Mouse (Mus musculus) stomach, embryonic 16.5 days (tissue): ENCODE data around the gene Pcid2. TPM values are rescaled to one million over a fixed set of nuclear protein-coding genes. Genes with fewer than 3 reads are reported as not detected.
A peak's percentile ranks its signal among the peaks of the same experiment; 100 is the strongest.

ENCODE experiments used
- ATAC-seq: fragments of 200-750 bp; cut with Nextera tagmentation; 2 replicates; pipeline ENCODE4 v1.8.0; 2017; ENCODE audit warnings: moderate number of reproducible peaks, moderate TSS enrichment; ENCODE audit not compliant: insufficient read depth, low FRiP score
- H3K27ac ChIP-seq: fragments of 300-500 bp; sonication (generic); 2 replicates; pipeline ENCODE4 v1.5.1; 2014; ENCODE audit warnings: low read length
- H3K27me3 ChIP-seq: fragments of 300-500 bp; sonication (generic); 2 replicates; pipeline ENCODE4 v1.6.1; 2014; ENCODE audit warnings: low read length, control low read depth, mixed read lengths; ENCODE audit not compliant: control insufficient read depth, insufficient read depth
- H3K36me3 ChIP-seq: fragments of 300-500 bp; sonication (generic); 2 replicates; pipeline ENCODE4 v1.6.1; 2014; ENCODE audit warnings: low read length; ENCODE audit not compliant: control insufficient read depth, insufficient read depth
- H3K4me1 ChIP-seq: fragments of 300-500 bp; sonication (generic); 2 replicates; pipeline ENCODE4 v1.6.1; 2014; ENCODE audit warnings: low read length, control low read depth, mixed read lengths; ENCODE audit not compliant: control insufficient read depth, insufficient read depth
- H3K4me2 ChIP-seq: fragments of 300-500 bp; sonication (generic); 2 replicates; pipeline ENCODE4 v1.6.1; 2014; ENCODE audit warnings: low read depth, low read length, mixed read lengths
- H3K4me3 ChIP-seq: fragments of 300-500 bp; sonication (generic); replicated peaks from 2 replicates; pipeline ENCODE4 v1.5.1; 2014; ENCODE audit warnings: mild to moderate bottlenecking, low read length
- H3K9ac ChIP-seq: fragments of 300-500 bp; sonication (generic); 2 replicates; pipeline ENCODE4 v1.6.1; 2014; ENCODE audit warnings: low read length
- H3K9me3 ChIP-seq: fragments of 300-500 bp; sonication (generic); replicated peaks from 2 replicates; pipeline ENCODE4 v1.6.1; 2016; ENCODE audit warnings: low read length, control low read depth; ENCODE audit not compliant: control insufficient read depth
- WGBS: fragments of 180-500 bp; shearing (Covaris S2); extraction: QIAGEN DNeasy Blood & Tissue Kit; methylation state at CpG from one replicate; pipeline ENCODE4 v1.1.7; 2014; 5-methylcytosine and 5-hydroxymethylcytosine counted together
- polyA plus RNA-seq: library from polyadenylated mRNA; unstranded; fragments of >200 nt; fragmentation: Nextera tagmentation; extraction: Ambion mirVana; gene quantifications from 2 replicates; pipeline ENCODE4 v1.2.1, GENCODE M21; 2015

Pcid2 gene
- polyA plus RNA-seq, 1 experiment from 2014 or later = 31.3 TPM

DNA sequence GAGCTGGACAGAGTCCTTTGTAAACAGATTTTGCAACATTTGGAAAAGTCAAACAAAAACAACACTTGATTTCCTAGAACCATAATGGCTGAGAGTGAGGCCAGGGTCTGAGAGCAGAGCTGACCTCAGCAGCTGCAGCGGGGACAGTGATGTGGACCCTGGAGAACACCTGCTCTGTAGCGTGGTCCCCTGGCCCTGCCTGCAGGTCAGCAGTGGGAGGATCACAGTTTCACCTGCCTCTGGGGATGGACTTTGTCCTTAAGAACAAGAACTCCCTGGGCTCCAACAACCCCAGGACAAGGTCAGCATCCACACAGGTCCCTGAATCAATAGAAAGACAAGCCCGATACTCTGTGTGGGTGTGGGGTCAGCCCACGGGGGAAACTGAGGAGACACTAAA lies 47.9 kb downstream of the Pcid2 start:
- no peak overlapping the region for H3K27ac ChIP-seq
- no peaks in the 10 kb centered on the region for H3K4me1 ChIP-seq
- H3K27me3 ChIP-seq = no peaks in the 10 kb centered on the region
- no peaks in the 10 kb centered on the region for H3K36me3 ChIP-seq
- no peaks in the 10 kb centered on the region for H3K9me3 ChIP-seq
- whole genome bisulfite sequencing = 77% methylated on average over 4 of the region's 4 CpGs
- no peak overlapping the region for H3K9ac ChIP-seq
- peak; percentile 54; the same call in 1 of the 2 replicates for ATAC-seq
- no peak overlapping the region for H3K4me2 ChIP-seq
- H3K4me3 ChIP-seq = no peak overlapping the region

DNA sequence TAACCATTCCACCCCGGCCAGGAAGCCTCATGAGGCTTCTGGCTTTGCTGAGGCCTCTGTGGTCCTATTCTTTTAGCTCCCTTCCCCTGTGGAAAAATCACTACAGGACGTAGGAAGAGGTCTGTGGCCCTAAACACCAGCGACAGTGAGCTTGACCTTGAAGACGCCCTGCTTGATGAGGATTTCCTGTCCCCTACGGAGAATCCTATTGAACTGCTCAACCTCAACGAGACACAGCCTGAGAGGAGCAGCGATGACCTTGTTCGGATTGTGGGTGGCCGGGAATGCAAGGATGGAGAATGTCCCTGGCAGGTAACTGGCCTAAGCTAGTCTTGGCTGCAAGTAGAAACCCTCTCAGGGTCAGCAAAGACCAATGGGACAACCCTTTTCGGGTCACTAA lies 54.7 kb downstream of the Pcid2 start:
- no peak overlapping the region for H3K4me2 ChIP-seq
- H3K4me1 ChIP-seq = no peaks in the 10 kb centered on the region
- no peaks in the 10 kb centered on the region for H3K36me3 ChIP-seq
- no peak overlapping the region for H3K27ac ChIP-seq
- 81% methylated on average over 10 of the region's 10 CpGs for WGBS
- no peak overlapping the region for H3K9ac ChIP-seq
- ATAC-seq = no peak
- H3K9me3 ChIP-seq = no peaks in the 10 kb centered on the region
- no peak overlapping the region for H3K4me3 ChIP-seq
- no peaks in the 10 kb centered on the region for H3K27me3 ChIP-seq

DNA sequence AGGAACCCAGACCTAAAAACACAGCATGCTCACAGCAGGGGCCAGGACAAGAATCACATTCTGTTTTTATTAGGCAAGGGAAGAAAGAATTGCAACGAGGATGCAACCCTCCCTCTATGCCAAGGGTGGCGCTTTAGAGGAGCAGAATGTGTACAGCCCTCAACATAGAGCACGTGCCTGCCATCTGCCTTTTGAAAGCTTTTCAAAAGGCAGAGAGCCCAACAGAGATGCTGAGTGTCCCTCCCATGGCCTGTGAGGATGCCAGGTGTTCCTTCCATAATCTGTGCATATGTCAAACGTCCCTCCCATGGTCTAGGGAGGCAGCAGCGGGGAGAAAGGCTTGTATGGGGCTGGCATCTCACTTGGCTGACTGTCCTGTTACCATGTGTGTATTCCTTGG lies 57.6 kb downstream of the Pcid2 start:
- Histone ChIP-seq H3K9me3 (no peaks in the 10 kb centered on the region), H3K4me3 (no peak overlapping the region), H3K4me2 (no peak overlapping the region), H3K27ac (no peak overlapping the region), H3K9ac (no peak overlapping the region), H3K27me3 (no peaks in the 10 kb centered on the region), H3K36me3 (no peaks in the 10 kb centered on the region), H3K4me1 (no peaks in the 10 kb centered on the region)
- 62% methylated on average over 5 of the region's 5 CpGs for WGBS
- ATAC-seq = no peak

DNA sequence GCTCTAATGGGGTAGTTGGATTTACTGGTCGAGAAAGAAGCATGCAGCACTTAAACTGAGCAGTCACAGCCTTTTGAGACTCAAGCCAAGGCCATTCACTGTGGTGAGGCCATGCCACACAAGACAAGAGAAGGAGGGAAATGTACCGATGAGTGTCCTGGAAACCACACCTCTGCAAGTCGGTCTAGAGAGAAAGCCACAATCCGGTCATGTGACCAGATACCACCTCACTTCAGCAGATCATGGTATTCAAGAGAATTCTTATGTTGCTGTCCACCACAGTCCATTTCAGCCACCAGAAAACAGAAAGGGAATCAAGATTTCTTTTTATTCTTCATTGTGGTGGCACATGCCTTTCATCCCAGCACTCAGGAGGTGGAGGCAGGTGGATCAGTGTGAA lies 63.8 kb downstream of the Pcid2 start:
- no peak overlapping the region for H3K27ac ChIP-seq
- no peaks in the 10 kb centered on the region for H3K4me1 ChIP-seq
- ATAC-seq = no peak
- 80% methylated on average over 4 of the region's 4 CpGs for WGBS
- H3K9ac ChIP-seq = no peak overlapping the region
- H3K9me3 ChIP-seq = no peaks in the 10 kb centered on the region
- H3K36me3 ChIP-seq = no peaks in the 10 kb centered on the region
- H3K27me3 ChIP-seq = no peaks in the 10 kb centered on the region
- H3K4me2 ChIP-seq = no peak overlapping the region
- no peak overlapping the region for H3K4me3 ChIP-seq

DNA sequence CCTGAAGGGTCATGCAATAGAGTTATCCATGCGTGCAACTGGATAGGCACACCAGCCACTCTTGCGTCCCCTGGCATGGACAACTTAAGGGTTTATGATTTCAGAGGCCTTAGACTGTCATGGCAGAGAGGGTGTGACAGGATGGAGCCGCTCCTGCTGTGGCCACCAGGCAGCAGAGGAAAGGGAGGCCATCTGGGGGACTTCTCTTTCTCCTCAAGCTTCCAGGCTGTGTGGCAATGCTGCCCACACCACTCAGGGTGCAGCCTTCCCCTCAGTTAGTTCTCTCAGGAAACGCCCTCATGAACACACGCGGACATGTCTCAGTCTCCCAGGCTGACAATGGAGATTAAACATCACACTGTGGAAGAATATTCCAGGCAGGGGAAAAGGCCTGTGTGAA lies 66.2 kb downstream of the Pcid2 start:
- Histone ChIP-seq H3K36me3 (no peaks in the 10 kb centered on the region), H3K4me1 (no peaks in the 10 kb centered on the region), H3K9me3 (no peaks in the 10 kb centered on the region), H3K27me3 (no peaks in the 10 kb centered on the region), H3K4me3 (no peak overlapping the region), H3K27ac (no peak overlapping the region), H3K4me2 (no peak overlapping the region), H3K9ac (no peak overlapping the region)
- no peak for ATAC-seq
- WGBS = 71% methylated on average over 6 of the region's 6 CpGs

DNA sequence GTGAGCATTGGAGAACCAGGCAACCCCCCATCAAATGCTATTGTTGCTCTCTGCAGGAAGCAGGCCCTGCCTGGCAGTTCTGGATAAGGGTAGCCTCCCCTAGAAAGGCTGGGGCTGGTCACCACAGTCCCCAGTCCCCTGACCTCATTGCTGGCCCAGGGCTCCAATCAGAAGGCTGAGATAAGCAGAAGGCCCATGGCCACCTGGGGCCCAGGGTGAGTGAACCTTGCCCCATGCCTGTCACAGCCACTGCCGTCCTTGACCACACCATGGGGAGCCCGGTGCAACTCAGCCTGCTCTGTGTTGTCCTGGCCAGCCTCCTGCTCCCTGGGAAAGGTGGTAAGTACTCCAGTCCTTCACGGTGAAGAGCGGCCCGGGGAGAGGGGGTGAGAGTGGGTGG lies 67.7 kb downstream of the Pcid2 start:
- no peaks in the 10 kb centered on the region for H3K4me1 ChIP-seq
- H3K27me3 ChIP-seq = no peaks in the 10 kb centered on the region
- H3K4me3 ChIP-seq = no peak overlapping the region
- H3K9me3 ChIP-seq = no peaks in the 10 kb centered on the region
- no peaks in the 10 kb centered on the region for H3K36me3 ChIP-seq
- peak; percentile 52; the same call in 1 of the 2 replicates for ATAC-seq
- H3K9ac ChIP-seq = no peak overlapping the region
- H3K27ac ChIP-seq = no peak overlapping the region
- WGBS = 54% methylated on average over 5 of the region's 5 CpGs
- no peak overlapping the region for H3K4me2 ChIP-seq

DNA sequence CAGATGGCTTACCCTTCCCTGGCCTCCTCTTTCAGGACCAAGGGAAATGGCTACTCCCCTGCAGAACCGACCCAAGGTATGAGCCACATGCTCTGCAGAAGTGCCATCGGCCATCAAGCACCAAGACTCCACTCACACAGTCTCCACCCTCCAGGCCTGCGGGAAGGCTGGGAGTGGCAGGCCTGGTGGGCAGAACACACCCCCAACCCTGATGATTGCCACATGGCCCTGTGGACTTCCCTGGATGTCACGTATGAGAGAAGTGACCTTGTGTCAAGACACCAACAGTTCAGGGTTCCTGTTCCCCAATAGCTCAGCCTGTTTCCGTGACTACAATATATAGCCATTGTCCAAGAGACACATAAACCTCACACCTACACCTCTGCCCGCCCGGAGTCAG lies 68.2 kb downstream of the Pcid2 start, which contains the start of gene F10:
Gene F10, plus strand, starts transcription at position 294 of the 400 bp plus-strand sequence.
- H3K9ac ChIP-seq = no peak within 1 kb of the TSS
- H3K4me2 ChIP-seq = no peak within 1 kb of the TSS
- 72% methylated on average over 7 of the region's 7 CpGs for WGBS
- no peaks in the 10 kb centered on the region for H3K4me1 ChIP-seq
- H3K9me3 ChIP-seq = no peaks in the 10 kb centered on the region
- no peaks in the 10 kb centered on the region for H3K27me3 ChIP-seq
- no peak within 1 kb of the TSS for H3K4me3 ChIP-seq
- H3K27ac ChIP-seq = no peak within 1 kb of the TSS
- no peaks in the 10 kb centered on the region for H3K36me3 ChIP-seq
- ATAC-seq = no peak

DNA sequence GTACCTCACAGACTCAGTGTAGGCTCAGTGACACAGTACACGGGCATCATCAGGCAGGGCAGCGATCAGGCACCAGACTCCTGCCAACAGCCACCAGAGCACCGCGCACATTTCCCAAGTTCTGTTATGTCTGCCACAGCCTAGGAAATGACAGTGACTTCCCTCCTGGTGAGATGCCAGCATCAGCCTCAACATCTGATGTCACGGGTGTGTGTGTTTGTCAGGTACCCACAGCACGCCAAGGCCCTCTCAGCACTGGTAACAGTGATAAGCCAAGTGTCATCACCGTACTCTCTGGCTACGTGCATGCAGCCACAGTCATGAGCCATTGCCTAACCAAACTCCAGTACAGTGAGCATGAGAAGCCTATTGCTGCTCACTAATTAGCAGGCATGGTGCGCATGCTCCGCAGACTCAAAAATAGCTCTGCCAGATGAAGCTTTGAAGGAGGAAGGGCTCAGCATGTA lies 68.9 kb downstream of the Pcid2 start:
- Histone ChIP-seq H3K9me3 (no peaks in the 10 kb centered on the region), H3K27ac (no peak overlapping the region), H3K4me2 (no peak overlapping the region), H3K4me3 (no peak overlapping the region), H3K36me3 (no peaks in the 10 kb centered on the region), H3K27me3 (no peaks in the 10 kb centered on the region), H3K4me1 (no peaks in the 10 kb centered on the region), H3K9ac (no peak overlapping the region)
- 85% methylated on average over 10 of the region's 10 CpGs for WGBS
- ATAC-seq = no peak

DNA sequence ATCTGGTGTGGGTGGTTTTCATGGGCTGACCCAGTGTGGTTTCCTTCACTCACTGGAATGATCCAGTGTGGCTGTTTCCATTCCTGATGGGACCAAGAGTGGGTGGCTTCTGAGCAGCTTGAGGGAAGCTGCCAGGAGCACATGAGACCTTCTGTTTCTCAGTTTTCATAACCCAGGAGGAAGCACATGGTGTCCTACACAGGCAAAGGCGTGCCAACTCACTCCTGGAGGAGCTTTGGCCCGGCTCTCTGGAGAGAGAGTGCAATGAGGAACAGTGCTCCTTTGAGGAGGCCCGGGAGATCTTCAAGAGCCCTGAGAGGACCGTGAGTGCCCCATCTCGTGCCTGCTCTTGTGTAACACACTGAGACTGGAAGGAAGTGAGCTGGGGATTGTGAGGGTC lies 76.8 kb downstream of the Pcid2 start:
- H3K27ac ChIP-seq = no peak overlapping the region
- no peak for ATAC-seq
- H3K27me3 ChIP-seq = no peaks in the 10 kb centered on the region
- H3K36me3 ChIP-seq = no peaks in the 10 kb centered on the region
- WGBS = 65% methylated on average over 5 of the region's 5 CpGs
- no peaks in the 10 kb centered on the region for H3K9me3 ChIP-seq
- H3K4me2 ChIP-seq = no peak overlapping the region
- no peaks in the 10 kb centered on the region for H3K4me1 ChIP-seq
- H3K9ac ChIP-seq = no peak overlapping the region
- H3K4me3 ChIP-seq = no peak overlapping the region

DNA sequence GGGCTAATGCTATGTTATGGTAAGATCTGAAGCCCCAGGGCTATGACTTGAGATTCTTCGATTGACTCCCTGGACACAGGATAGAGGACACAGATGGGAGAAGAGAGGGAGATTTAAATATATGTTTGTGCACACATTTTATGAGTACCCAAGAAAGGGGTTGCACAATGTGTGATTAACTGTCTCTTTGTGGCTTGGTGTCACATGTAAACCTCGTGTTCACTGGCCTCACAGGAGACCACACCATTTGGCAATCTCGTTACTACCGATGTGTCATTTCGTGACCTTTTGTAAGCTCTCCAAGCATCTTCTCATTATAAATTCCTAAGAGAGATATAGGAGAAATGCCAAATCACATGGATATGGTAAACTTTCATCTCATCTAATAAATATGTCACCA lies 77.6 kb downstream of the Pcid2 start:
- H3K9me3 ChIP-seq = no peaks in the 10 kb centered on the region
- WGBS = 83% methylated on average over 5 of the region's 5 CpGs
- no peaks in the 10 kb centered on the region for H3K4me1 ChIP-seq
- no peak overlapping the region for H3K4me3 ChIP-seq
- H3K27ac ChIP-seq = no peak overlapping the region
- H3K27me3 ChIP-seq = no peaks in the 10 kb centered on the region
- H3K36me3 ChIP-seq = no peaks in the 10 kb centered on the region
- no peak overlapping the region for H3K4me2 ChIP-seq
- no peak for ATAC-seq
- no peak overlapping the region for H3K9ac ChIP-seq
